Mouse (Mus musculus): Measurements from ENCODE around the gene Zfp697.

- TF ChIP-seq GATA1 (IDR thresholded peaks at IDR 0.05; ENCODE audit: low read length), result no peak
- no peak for TF ChIP-seq TAL1 (IDR thresholded peaks at IDR 0.05; ENCODE audit: low read length)
These were observed 946 bp downstream of the Zfp697 start for GRCm38 (mm10) chr3:98383024-98383790.

All from erythroblast, embryonic 14.5 days (primary cell).